Mouse (Mus musculus) right cerebral cortex, postnatal 36 days (tissue): ENCODE measurements around the gene Slc39a11.
A peak's percentile ranks its signal among the peaks of the same experiment; 100 is the strongest.
"Not testable (repeated sequence)": the region's sequence is repeated elsewhere in the genome, so short reads cannot be mapped to it uniquely, and the experiment has no call there.

Experiments used
- DNase-seq, 2 experiments: peaks; one replicate each; pipeline ENCODE4 v3.0.0; 2022; ENCODE audit warnings: low spot score in 2 of 2, mixed read lengths in 1 of 2

Gene Slc39a11

GRCm38 (mm10) chr11:113600526-113601245 is 49.2 kb downstream of the Slc39a11 start:
- no peak for DNase-seq

DNA sequence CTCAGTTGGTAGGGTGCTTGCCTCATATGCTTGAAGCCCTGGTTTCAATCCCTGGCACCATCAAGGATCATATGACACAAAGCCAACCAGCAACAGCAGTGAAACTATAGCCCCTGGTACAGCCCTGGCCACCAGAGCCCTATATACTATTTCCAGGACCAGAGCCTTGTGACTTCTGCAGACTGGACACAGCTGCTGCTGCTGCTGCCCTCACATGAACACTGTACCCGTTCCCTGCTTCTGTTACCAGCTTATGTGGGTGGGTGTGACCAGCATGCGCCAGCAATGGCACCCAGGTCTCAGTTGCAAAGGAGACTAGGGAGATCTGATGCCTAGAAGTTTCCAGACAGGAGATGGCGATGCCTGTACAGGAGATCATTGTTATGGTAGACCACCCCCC is 52.2 kb downstream of the Slc39a11 start:
- no peak for DNase-seq

- DNase-seq = no peak
Observed at GRCm38 (mm10) chr11:113595144-113595543, 54.7 kb downstream of the Slc39a11 start.

- no peak for DNase-seq
Observed at GRCm38 (mm10) chr11:113588936-113589335, 60.9 kb downstream of the Slc39a11 start.

GRCm38 (mm10) chr11:113586423-113586822 is 63.5 kb downstream of the Slc39a11 start:
- no peak for DNase-seq

GRCm38 (mm10) chr11:113583879-113584661 is 65.8 kb downstream of the Slc39a11 start:
- DNase-seq = no peak

DNA sequence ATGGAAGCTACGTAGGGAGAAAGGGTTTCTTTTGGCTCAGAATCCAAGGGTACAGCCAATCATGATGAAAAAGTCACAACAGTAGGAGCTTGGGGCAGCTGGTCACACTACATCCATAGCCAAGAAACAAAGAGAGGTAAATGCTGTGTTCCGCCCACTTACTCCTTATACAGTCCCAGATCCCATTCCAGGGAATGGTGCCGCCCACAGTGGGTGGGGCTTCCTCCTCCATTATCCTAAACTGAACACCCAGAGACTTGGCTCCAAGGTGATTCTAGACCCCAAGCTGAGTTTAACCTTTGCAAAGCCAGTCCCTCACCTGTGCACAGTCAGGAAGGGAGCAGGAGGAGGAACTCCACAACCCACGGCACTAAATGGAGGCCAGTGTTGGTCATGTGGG is 72.7 kb downstream of the Slc39a11 start:
- no peak for DNase-seq

GRCm38 (mm10) chr11:113572641-113573040 is 77.2 kb downstream of the Slc39a11 start:
- DNase-seq = no peak

- no peak for DNase-seq
Observed at GRCm38 (mm10) chr11:113571616-113572015, 78.3 kb downstream of the Slc39a11 start.

DNA sequence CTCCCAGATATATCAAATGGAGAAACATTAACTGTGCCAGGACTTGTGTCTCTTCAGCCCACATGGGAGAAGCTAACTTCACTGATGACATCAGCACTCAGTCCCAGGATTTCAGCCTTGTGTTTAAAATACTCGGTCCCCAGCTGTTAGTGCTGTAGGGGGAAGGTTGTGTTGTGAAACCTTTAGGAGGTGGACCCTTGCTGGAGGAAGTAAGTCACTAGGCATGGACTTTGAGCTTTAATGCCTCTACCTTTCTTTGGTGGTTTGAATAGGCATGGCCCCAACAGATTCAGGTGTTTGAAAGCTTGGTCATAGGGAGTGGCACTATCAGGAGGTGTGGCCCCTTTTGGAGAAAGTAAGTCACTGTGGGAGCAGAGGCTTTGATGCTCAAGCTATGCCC is 80.9 kb downstream of the Slc39a11 start:
- DNase-seq = no peak

- DNase-seq = not testable (repeated sequence)
Observed at GRCm38 (mm10) chr11:113567926-113568325, 82.0 kb downstream of the Slc39a11 start.

- DNase-seq = peak; percentile 41 to 59
Observed at GRCm38 (mm10) chr11:113565006-113565995, 84.6 kb downstream of the Slc39a11 start.

- no peak for DNase-seq
Observed at GRCm38 (mm10) chr11:113562326-113562725, 87.6 kb downstream of the Slc39a11 start.

GRCm38 (mm10) chr11:113560150-113560549 is 89.7 kb downstream of the Slc39a11 start:
- peak; percentile 34 to 65 for DNase-seq

DNA sequence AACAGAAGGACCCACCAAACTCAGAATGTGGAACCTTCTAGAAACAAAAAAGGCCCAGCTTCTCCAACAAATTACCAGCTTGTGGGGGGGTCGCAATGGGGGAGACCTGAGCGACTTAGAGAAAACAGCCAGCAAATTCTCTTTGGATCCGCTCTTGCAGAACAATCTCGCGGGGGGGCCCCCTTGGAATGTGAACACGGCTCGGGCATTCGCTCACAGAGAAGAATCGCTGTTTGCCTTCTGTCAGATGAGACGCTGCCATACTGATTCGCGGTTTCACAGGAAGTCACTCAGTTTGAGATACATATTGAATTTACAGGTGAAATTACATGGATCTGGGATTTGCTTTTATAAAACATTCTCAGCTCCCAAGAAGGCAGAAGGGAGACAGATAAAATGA is 91.4 kb downstream of the Slc39a11 start:
- DNase-seq = no peak

DNA sequence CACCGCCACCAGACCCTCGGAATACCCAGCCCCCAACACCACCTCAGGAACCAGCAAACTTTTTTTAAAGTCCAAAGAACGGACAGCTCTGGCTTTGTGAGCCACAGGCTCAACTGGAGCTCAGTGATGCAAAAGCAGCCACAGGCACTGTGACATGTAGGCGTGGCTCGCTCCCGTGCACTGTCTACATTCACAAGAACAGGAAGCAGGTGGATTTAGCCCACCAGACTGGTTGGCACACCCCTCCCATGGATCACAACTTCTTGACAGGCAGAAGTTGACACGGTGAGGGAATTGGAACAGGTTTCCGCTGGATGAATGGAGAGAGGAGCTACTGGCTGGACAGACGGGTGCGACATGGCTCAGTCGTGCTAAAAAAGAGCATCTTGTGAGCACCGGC is 93.7 kb downstream of the Slc39a11 start:
- DNase-seq = no peak

DNA sequence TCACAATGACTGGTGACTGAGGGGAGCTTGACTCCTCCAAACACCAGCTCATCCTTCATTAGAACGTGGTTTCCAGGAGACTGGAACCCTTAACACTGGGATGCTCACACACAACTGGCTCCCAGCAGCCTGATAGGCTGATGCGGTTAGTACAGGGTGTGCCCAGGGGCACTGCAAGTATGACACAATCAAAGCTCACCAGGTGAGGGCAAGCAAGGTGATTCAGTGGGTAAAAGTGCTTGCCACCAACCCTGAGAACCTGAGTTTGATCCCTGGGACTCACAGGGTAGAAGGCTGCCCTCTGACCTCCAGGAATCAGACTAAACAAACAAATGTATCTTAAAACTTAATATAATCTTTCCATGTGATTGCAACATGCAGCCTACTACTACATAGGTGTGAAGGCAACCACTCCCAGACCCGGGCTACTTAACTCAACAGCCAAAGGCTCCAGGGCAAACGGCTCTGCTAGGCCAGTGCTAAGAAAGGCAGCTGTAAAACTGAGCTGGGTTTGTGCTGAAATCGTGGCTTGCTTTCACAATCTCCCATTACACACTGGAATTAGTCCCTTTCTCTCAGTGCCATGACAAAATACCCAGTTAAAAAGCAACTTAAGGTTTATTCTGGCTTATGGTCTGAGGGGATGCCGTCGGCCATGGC is 95.0 kb downstream of the Slc39a11 start:
- no peak for DNase-seq

GRCm38 (mm10) chr11:113554194-113554593 is 95.7 kb downstream of the Slc39a11 start:
- DNase-seq = no peak

DNA sequence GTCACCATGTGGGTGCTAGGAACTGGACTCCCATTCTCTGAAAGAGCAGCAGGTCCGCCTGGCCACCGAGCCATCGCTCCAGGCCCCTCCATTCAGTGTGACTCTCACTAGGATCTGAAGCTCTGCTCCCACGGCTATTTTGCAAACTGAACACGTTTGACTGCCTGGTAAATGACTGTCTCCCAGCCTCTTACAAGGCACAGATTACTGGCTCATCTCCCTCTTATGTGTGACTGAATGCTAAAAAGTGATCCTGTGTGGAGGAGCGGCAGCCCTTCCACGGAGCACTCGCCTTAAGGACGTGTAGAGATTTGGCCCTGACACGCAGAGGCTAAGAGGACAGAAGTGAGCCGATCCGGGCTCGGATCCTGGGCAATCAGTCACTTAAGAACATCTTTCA is 96.3 kb downstream of the Slc39a11 start:
- DNase-seq = no peak

DNA sequence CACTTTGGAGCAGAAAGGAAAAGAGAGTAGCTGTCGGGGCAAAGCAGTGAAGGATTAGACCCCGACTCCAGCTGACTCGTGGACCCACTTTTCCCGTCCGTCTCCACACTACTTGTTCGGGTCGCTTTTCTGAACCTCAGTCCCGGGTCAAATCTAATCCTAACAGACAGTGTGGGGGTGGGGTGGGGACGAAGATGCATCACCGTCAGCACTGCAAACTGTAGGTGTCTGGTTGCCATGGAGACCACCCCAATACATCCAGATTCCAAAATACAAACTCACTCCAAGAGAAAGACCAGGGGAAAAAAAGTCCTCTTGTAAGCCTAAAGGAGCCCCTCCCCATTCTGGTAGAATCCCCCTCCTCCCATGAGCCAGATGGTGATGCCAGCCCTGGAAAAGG is 97.3 kb downstream of the Slc39a11 start:
- no peak for DNase-seq

- no peak for DNase-seq
Observed at GRCm38 (mm10) chr11:113546217-113546877, 103.5 kb downstream of the Slc39a11 start.
